Mouse (Mus musculus) kidney, adult 9 months (tissue): ENCODE data around the gene Clec16a.

Experiments
- DNase-seq: peaks from one replicate; pipeline ENCODE4 v3.0.0; 2022

The Clec16a gene

DNA sequence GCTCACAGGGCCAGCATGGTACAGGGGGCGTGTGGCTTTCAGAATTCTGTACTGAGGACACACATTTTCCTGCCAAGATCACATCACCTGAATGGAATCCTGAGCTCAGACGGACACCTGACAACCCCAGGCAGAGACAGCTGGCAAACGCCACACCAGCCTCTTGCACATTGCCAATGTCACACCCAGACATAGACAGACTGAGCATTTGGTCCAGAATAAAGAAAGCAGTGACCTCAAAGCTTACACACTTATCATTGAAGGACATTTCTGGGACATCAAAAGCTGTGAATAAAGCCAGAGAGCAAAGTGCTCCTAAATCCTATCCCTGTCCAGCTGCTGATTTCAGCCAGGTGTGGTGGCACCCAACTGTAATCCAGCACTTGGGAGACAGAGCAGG lies 8.2 kb upstream of the Clec16a start:
- no peak for DNase-seq

- peak; percentile 20 for DNase-seq
Observed at GRCm38 (mm10) chr16:10540763-10541597, 4.2 kb upstream of the Clec16a start.

DNA sequence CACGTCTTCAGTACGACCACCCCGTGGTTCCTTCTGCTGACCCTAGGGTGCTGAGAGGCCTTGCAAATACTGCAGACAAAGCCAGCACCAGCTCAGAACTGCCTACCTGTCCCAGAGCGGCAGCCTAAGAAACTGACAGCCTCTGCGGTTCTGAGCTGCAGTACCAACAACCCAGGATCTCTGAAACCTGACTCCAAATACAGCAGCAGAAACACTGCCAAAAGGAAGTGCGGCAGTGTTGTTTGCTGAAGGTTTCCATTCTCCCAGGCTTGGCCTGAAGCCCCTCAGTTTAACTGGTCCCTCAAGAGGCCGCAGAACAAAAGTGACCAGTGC lies 3.6 kb upstream of the Clec16a start:
- DNase-seq, result peak; percentile 37

DNA sequence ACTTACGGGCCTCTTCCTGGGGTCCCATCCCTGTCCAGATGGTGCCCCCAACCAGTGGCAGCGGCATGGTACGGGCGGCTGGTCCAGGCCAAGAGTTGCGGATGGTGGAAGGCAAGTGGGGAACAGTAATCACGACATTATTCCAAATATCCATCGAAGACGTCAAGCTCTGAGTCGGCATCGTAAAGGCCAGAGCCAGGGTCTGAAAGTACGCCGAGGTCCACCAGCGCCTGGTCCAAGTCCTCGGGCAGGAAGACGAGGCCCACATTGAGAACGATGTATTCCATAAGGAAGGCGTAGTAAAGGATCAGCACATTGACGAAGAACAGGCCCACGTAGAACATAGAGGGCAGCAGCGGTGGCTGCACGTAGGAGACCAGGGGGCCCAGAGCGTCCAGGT lies 2.9 kb upstream of the Clec16a start:
- DNase-seq, result peak; percentile 32

DNA sequence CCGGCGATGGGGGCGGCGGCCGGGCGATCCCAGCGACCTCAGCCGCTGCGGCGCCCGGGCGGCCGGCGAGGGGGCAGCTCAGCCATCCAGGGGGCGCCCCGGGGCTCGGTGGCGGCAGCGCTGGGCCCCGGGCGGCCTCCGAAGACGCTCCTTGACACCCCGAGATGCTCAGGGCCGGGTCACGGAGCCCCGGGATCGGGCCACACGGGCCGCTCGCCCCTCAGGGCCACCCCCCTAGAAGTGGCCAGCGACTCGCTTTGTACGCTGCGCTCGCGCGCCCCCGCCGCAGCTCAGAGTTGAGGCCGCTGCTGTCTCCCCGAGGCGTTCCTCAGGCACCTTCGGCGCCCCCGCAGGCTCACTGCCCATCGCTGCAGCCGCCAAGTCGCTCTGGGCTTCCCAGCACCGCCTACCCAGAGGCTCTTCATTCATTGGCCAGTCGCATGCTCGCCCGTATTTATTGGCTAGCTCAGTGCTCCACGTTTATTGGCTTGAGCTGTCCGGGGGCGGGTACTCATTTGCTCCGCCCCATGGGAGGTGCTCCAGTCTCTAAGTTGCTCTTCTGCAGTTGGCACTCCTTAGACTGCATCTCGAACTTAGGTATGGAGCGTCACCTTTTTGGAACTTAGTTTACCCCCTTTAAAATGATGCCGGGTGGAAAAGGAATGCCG lies 2.3 kb upstream of the Clec16a start, which contains the start of gene Dexi:
TSS of gene Dexi (minus strand) at position 357 of the 668 bp plus-strand sequence.
- peak; percentile 99 for DNase-seq

- no peak for DNase-seq
Observed at GRCm38 (mm10) chr16:10546865-10547264, 1.7 kb downstream of the Clec16a start.

DNA sequence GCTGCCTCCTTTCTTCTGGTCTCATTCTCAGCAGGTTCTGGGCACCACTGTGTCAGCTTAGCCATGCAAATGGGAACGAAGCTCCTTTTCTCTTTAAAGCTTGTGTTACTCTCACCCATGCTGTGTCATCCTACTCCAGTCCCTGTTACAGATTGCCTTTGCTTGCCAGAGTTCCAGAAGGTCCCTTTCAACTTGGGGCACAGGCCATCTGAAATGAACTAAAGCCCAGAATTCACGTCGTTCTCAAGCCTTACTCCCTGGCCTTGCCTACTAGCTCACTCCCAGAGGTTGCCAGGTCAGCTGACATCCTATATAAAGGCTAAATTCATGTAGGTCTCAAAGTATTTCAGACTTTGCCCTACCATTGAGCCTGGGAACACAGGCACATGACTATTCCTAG lies 3.8 kb downstream of the Clec16a start:
- DNase-seq, result no peak

DNA sequence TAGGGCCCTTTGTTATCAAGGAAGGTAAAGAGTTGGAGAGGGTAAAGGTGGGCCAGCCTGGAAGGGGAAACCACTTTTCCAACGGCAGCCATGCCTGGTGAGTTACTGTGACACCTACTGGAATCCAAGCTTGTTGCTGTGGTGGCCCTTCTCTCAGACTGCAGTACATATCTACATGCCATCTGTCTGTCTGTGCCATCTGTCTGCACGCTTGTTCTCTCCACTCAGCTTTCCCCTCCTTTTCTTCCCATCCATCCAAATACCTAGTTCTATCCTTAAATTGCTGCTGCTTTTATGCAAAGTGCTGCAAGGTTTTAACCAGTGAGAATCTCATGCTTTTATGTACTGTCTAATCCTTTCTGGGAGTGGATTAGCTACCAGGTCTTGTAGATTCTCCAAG lies 4.5 kb downstream of the Clec16a start:
- DNase-seq, result no peak

- DNase-seq, result no peak
Observed at GRCm38 (mm10) chr16:10551592-10551991, 6.5 kb downstream of the Clec16a start.

- DNase-seq, result no peak
Observed at GRCm38 (mm10) chr16:10553858-10554257, 8.7 kb downstream of the Clec16a start.

DNA sequence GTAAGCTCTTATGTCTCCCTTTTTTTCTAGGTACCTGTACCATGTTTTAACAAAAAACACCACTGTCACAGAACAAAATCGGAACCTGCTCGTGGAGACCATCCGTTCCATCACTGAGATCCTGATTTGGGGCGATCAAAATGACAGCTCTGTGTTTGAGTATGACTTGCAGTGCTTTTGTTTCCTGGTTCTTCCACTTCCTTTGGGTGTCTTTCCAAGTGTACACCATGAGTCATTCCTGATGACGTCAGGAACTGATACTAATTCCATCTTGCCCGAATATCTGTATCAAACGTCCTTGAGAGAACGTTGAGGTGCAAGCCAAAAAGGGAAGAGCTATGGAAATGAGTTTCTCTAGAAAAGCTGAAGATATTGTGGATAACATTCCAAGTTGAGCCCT lies 14.9 kb downstream of the Clec16a start:
- DNase-seq, result no peak

DNA sequence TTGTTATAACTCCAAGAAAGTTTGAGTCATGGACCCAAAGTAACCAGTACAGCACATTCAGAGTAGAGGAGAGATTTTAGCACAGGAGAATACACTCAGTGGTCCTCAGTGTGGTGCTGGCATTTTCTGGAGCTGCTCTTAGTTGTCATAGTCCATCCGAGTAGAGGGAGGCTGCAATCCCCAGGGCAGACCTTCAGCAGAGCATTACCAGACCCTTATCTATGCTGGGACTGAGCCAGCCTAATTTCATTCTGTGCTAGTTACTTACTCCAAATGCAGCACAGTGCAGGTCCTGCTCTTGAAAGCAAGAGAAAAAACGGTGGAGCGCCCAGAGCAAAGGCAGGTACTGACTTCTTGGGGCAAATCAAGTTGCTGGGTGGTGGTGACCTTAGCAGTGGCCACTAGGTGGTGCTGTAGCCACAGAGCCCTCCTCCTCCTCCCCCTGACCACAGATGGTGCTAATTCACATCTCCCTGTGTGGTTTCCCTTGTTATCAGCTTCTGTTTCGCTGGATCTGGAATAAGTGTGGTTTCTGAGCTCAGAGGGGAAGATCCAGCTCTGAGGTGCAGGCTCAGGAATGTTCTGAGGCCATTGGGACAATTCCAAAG lies 20.2 kb downstream of the Clec16a start:
- DNase-seq, result peak; percentile 62

DNA sequence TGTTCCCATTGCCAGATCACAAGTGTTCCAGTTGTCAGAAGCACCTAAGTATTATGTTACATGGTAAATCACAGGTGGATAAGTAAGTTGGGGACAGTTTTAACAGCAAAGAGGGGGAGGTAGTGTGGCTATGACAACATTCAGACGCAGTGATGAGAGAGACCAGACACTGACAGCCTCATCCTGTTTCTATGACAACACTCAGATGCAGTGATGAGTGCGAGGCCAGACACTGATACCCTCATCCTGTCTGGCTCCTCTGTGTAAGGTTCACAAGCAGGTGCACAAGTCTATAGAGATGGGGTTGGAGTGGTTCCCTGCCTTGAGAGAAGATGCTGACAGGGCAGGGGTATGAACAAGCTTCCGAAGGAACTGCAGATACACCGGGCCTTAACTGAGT lies 22.0 kb downstream of the Clec16a start:
- DNase-seq, result no peak

- no peak for DNase-seq
Observed at GRCm38 (mm10) chr16:10569809-10570395, 24.8 kb downstream of the Clec16a start.

DNA sequence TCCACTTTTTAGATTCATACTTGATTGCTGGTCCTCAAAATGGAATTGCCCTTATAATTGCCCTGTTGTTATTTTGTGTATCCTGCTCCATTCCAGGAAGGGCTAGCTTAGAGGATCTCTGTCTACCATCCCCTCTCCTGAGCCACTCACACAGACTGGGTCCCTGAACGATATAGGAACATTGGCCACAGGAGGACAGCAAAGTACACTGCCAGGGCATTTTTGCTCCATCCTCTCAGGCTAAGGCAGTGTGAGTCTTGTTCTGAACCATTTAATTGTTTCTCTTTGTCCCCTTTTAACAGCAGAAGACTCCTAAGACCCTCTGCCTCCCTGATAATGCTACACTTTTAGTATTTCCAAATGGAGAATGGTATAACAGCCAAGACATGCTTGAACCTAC lies 25.6 kb downstream of the Clec16a start:
- peak; percentile 61 for DNase-seq

DNA sequence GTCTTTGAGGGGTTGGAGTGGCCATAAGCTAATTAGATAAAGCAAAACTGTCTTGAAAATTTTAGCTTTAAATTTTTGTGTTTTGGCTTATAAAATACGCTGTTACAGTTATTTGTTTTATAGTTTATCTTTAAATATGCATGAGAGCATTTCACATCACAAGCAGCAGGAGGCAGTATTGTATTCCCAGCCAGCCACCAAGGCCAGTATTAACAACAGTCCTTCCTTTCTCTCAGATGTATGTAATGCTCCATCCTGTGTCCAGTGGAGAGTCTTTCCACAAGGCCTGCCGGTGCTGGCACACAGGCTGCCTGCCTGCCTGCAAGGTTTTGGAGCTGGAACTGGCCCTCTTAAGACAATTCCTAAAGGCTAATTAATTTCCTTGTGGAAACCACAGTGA lies 26.7 kb downstream of the Clec16a start:
- no peak for DNase-seq

DNA sequence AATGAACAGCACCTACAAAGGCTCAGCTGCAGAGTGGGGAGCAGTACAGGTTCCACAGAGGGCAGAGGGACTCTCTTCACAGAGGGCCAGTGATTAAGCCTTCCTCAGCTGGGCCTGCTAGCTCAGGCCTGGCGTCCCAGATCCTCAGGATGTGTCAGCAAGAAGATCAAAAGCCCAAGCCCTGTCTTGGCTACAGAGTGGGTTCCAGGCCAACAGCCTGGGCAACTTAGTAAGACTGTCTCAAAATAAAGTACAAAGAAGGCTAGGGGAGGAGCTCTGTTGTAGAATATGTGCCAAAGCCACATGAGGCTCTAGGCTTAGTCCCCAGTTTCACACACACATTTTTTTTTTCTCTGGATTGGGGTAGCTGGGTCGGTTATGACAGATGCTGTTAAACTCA lies 29.8 kb downstream of the Clec16a start:
- DNase-seq, result no peak

DNA sequence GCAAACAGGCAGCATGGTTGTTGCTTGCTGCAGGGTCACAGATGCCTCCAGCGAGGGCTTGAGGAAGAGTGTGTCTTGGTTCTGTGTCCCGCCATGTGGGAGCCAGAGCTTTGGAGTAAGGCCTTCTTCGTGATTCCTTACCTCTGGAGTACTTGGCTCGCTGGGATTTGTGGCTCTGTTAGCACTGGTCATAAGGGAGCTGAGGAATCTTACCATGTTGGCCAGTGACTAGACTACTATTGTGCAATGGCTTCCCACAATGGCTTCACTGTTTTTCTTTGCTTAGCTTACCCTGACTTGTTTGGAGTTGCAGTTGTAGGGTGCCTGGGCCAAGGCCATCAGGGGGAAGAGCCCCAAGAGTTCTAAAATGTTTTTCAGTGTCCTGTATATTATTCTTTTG lies 30.8 kb downstream of the Clec16a start:
- no peak for DNase-seq

DNA sequence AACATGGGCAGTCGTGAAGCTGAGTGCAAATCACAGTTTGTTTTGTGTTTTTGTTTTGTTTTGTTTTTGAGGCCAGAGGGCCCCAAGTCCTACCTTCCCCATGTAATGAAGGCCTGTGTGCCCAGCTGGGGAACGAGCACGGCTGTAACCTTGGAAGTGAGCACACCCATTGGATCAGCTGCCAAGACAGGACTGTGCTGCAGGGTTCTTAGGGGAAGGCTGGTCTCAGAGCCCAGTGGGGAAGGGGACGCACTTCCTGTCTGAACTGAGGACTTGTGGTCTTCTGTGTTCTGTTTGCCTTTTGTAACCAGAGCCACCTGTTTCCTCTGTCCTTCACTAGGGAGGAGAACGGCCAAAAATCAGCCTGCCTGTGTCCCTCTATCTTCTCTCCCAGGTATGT lies 32.4 kb downstream of the Clec16a start:
- DNase-seq, result no peak

DNA sequence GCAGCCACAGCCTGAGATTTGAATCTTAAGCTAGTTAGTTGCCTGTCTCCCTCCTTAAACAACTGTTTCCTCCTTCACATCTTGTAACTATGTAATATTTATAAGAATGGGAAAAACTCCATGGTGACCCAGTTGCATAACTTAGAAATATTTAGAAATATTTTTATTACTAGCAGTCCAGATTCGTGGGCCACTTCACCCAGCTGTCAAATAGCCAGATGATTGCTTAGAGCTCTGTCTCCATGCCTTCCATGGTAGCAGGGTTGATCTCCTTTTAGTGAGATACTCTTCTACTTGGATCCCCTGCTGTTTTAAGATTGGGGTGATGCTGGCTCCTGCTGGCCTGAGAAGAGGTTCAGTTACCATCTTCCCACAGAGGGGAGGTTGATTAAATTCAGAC lies 33.2 kb downstream of the Clec16a start:
- no peak for DNase-seq

GRCm38 (mm10) chr16:10581234-10581898 lies 36.2 kb downstream of the Clec16a start:
- DNase-seq, result no peak

DNA sequence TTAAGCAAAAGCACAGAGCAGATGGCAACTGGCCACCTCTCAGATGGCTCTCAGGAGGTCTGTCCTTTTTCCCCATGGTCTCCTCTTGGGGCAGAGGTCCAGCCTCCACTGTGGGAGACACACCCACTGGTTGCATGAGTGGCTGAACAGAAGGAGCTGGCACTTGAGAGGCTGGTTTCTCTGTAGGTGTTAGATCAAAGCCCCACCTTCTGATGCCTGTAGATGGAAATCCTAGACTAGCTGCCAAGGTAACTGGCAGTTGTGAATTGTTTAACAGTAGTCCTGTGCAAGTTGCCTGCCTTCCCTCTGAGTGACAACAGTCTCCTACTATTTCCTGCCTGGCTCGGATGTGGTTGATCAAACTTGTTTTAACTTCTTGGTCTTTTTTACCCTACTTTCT lies 40.0 kb downstream of the Clec16a start:
- no peak for DNase-seq

DNA sequence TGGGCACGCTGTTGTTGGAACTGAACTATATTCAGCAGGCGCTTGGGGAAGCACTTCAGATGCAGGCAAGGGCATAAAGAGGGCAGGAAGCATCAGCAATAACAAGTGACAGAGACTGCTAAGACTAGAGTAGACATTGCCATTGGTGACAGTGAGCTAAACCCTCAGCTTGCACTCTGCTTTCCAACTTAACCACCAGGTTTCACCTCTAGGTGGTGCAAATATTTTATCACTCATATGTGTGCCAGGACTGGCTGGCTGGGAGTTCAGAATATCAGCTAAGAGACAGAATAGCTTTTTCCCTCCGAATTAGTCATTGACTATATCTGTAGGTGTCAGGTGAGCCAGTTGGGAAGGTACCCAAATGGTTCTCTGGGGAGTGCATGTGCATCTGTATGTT lies 41.4 kb downstream of the Clec16a start:
- peak; percentile 15 for DNase-seq
